Mouse (Mus musculus) hindlimb bud, embryonic 11.5 days (tissue): ENCODE results near the gene Zfp36l3.
"Not testable (repeated sequence)": the region's sequence is repeated elsewhere in the genome, so short reads cannot be mapped to it uniquely, and the experiment has no call there.

Source experiments
- DNase-seq: peaks from one replicate; pipeline ENCODE4 v3.0.0-alpha.2; 2012; ENCODE audit warnings: low read depth, low spot score; ENCODE audit errors: extremely low spot score

Gene Zfp36l3

DNA sequence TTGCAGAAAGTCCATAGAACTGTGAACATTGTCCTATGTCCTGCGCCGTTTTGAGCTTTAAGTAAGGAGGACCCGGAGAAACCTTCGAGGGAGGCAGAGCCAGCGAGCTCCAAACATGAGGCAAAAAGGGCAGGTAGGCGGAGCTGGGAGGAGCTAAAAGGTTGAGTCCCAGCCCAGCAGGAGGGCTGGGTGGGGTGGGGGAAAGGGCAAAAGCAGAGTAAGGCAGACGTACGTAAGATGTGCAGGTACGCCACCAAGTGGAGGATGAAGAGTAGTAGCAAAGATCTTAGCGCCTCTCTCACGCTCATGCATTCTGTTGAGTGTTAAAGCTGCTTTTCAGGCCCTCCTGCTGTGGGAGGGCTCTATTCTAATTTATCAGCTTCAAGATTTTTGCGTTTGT, at the start of gene Zfp36l3:
TSS of gene Zfp36l3 (minus strand) at position 119 of the 400 bp plus-strand sequence.
- DNase-seq, result no peak

DNA sequence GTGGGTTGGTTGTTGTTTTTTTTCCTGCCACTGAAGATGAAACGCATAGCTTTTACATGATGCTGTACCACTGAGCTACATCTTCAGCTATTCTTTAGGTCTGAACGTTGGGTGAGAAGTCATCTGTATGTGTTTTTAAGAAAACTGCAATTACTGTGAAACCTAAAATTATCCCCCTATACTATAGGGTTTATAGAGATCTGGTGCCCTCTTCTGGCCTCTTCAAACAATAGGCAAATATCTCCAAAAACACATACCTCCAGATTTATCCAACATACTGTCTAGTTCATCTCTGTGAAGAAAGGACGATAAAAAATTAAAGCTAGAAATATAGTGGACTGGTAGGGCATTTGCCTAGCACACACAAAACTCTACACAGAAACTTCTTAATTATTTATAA, 22.9 kb upstream of the Zfp36l3 start:
- peak; percentile 10 for DNase-seq

DNA sequence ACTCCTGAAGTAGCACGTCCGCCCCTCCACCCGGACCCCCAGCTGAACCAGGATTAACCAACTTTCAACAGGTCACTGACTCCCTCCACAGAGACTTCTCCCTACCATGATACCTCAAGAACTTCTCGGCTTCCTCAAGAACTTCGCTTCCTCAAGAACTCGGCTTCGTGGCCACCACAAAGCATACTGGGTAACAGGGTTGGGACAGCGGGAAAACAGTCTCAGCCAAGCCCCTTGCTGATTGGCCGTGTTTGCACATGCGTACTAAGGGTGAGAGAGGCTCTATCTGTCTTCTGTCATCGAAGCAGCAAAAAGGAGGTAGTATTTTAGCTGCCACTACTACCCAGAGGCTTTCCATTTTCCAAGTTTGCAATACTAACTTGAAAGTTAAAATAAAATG, 21.3 kb upstream of the Zfp36l3 start, which contains the start of gene Xlr:
TSS of gene Xlr (minus strand) at position 188 of the 400 bp plus-strand sequence.
- not testable (repeated sequence) for DNase-seq

DNA sequence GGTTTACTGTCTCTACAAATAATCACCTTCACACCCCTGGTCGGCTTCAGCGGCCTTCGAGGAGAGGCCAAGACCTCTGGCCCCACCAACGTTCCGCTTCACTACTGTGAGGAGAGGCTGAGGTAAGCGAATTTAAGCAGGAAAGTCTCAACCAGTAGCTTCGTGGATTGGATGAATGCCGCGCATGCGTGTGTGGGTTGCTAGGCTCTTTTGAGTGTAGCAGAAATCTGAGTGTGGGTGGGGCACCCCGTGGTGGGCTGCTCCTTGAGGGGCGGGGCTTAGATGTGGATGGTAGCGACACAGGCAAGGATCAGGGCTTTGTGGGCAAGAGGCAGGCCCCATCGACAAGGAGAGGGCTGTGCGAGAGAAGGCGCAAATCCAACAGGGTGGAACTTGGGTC, 18.5 kb downstream of the Zfp36l3 start, which contains the start of gene 1700013H16Rik:
TSS of gene 1700013H16Rik (minus strand) at position 96 of the 400 bp plus-strand sequence.
- DNase-seq, result no peak

DNA sequence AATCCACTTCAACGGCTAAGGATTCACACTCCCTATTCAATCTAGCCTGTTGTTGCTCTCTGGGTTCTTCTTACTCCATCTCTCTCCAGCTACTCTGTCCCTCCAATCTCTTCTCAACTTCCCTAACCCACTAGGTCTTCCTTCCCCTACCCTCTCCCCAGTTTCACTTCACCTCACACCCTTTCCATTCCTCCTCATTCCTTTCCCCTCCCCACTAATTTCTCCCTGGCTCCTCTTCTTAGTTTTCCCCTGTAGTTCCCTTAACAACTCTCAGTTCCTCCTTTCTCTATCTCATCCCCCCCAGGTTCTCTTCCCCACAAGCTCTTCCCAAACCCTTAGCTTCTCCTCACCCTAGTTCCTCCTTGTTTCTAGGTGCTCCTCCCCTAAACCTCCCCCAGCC, 23.3 kb downstream of the Zfp36l3 start:
- DNase-seq, result no peak

DNA sequence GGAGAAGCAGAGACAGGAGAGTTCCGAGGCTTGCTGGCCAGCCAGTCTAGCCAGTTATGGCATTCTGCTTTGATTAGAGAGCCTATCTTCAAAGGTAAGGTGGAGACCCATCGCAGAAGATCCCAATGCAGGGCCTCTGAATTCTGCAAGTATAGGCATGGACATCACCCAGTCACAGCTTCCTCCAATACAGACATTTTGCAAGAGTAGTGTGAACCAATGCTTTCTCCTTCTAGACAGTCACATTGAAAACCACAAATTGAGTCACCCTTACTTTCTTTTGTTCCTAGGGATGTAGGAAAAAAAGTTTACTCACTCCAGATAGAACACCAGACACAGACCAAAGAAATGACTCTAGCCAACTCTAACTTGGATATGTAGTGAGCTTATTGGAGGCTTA, 47.2 kb downstream of the Zfp36l3 start:
- DNase-seq, result no peak

DNA sequence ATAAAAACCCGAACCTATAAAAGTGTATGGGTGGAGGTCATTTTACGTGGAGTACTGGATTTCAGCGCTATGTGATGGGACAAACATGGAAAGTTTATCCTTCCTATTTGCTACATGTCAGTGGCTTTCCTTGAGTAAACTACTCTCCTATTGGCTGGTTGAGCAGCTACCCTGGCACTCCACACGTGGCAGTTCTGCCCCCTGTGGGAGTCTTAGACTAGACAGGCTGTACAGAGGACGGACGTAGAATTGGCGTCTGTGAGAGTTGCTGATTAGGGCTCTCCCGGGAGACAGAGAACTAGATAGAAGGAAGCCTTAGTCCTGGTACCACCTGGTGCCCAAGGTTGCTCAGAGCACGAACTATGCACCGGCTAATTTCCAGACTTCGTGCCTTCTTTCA, 51.6 kb downstream of the Zfp36l3 start, which contains the start of gene 4930502E18Rik:
TSS of gene 4930502E18Rik (plus strand) at position 231 of the 400 bp plus-strand sequence.
- DNase-seq, result no peak
